Mouse (Mus musculus) lung, adult 18-20 months (tissue): ENCODE measurements around the gene Ush2a.

ENCODE experiments used
- DNase-seq, 2 experiments: peaks; one replicate each; pipeline ENCODE4 v3.0.0; 2022; ENCODE audit warnings: mixed read lengths in 2 of 2

Gene Ush2a

DNA sequence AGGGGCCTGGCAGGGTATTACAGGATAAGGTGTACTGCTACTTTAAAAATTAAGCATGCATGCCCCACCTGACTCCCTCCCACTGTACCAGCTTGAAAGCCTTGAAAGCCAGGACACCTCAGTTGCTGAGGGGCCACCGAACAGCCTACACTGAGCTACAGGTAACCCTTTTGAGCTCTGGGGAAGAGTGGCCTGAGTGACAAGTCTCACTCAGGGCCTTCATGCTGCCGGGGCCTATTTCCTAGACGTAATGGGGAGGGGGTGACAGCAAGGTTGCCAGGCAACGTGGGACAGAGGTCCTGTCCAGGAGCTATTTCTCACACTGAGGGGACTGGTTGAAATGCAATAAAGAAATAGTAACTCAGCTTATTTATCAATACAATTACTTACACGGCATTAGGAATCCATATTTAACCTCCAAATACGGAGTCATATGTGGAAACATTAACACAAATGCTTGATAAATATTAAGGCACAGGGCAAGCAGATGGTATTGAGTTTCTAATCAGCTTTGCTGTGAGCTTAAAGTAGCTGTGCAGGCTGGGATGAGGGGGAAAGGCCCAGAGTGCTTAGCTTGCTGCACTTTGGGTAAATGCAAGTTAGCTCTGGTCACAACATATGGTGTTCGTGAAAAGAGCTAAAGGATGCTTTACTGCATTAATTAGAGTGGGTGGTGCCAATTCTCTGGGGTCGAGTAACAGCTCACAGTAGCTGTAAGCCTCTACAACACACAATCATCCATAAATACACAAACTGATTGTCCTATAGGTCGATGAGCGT, at the start of gene Ush2a:
Gene Ush2a (plus strand): TSS at position 121 of the 780 bp plus-strand sequence.
- DNase-seq, result no peak

DNA sequence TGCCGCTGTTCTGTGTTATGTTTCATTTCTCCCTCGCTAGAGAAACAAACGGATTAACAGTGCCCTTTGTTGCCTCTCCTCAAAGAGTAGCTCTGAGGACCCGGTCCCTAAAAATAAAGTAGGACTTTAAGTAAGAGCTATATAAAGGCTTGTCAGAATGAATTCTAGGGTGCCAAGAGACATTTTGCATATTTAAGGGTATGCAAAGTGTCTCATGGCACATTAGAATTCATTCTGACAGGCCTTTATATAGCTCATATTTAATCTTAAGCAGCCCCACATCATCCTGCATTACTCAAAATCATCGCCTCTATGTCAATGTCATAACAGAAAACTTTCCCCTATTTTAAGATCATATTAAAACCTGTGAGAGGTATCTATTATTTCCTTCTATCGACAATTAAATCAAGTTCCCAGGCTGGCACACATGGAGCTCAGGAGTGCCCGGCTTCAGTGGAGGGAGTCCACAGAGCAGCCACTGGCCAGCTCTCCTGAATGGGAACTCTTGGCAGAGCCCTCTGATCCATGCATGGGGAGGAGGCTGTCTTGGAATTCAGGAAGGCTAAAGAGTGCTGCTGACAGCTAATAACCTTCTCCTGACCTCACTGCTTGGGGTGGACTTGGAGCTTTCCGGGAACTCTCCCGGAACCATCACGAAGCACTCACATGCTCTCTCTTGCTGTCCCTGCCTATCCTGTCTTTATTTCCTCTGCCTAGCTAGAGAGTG, 46.8 kb upstream of the Ush2a start:
- no peak for DNase-seq

DNA sequence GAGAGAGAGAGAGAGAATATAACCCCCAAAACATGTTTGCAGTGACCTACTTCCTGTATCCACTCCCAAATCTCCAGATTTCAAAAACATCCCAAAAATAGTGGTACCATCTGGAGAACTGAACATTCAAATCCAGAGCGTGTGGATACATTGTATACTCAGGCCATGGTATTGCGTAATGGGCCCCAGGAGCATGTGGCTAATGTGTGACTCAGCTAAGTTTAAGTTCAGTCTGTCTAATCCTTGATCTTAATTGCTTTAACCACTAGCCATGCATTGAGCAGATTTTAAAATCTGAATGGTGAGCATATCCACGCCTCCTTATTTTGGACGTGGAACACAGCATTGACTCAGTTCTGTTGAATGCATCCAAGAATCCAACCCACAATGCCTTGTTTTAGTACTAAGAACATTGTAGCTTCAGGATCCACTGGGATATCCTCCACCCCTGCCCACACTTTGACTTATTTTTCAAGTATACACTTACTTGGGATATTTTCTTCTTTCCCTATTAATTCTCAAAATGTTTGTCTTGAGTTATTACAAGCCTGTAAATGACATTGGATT, 40.5 kb upstream of the Ush2a start:
- DNase-seq, result no peak

DNA sequence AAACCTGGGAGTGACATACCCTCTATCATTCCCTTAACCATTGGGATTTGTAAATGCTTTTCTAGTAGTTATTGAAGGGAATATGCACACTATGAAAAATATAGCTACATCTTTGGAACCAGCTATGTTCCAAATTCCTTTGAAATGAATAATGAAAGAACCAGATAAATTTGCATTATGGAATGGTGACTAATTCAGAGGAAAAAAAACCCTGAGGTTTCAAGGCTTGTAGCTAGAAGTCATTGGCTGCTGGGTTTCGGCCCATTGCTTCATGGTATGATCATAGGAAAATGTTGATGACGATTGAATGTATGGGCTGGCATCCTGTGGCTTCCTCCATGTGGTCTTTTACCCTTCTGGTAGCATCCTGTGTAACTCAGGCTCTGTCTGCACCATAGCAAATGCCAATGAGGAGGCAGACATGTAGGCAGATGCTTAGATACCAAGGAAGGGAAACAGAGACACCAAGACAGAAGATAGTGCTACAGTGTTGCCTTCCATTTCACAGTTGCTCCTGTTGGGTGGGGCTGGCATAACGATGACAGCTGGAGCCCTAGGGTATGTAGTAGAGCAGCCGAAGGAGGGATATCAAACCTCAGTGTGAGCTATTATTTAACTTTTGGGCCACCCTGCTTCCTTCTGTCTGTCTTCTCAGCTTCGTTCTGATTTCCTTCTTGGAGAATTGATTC, 28.6 kb upstream of the Ush2a start:
- DNase-seq, result no peak

DNA sequence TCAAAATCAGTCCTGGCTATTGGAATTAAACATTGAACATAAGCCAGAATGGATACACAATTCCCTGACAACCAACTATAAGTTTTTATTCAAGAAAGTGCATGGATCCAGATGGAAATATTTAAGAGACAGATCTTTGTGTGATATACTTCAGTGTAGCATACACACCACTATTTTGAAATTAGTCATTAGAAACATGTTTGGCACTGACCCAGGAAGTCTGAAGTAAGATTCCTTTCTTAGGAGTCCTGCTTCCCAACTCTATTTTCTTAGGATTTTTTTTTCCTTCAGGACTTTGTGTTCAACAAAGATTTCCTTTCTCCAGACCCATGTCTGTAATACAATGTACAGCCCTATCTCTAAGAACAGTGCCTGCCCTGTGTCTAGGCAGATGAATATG, 23.2 kb upstream of the Ush2a start:
- no peak for DNase-seq

DNA sequence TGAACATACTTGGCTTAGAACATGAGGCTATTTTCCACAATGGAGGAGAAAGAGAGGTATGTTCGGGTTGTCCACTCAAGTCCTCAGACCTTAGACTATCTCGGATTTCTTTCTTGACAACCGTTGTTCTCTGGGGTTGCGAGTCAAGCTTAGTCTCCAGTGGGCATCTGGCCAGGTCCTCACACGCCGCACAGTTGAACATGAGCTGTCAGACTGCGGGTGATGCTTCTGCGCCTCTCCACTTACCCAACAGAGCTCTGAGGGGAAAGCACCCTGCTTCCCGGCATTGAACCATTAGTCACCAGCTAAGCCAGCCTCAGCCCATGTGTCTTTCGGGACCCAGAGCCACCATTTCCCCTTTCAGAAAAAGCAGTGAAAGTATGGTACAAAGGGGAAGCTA, 20.1 kb upstream of the Ush2a start:
- DNase-seq, result no peak

DNA sequence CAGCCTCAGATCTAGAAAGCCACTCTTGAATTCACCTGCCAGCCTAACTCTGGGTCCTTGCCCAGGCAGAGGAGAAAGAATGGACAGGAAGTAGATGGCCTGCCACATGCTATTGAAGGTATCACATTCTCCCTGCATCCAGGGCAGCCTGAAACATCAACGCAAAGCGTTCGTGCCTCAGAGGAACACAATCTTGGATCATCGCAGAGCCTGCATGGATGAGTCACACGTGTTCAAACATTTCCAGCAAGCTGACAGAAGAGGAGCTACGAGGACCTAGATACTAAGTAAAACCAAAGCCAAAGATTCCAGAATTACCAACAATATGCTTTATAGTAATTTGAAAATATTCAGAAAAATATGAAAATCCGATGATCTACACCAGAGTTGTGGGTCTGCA, 4.3 kb upstream of the Ush2a start:
- no peak for DNase-seq

DNA sequence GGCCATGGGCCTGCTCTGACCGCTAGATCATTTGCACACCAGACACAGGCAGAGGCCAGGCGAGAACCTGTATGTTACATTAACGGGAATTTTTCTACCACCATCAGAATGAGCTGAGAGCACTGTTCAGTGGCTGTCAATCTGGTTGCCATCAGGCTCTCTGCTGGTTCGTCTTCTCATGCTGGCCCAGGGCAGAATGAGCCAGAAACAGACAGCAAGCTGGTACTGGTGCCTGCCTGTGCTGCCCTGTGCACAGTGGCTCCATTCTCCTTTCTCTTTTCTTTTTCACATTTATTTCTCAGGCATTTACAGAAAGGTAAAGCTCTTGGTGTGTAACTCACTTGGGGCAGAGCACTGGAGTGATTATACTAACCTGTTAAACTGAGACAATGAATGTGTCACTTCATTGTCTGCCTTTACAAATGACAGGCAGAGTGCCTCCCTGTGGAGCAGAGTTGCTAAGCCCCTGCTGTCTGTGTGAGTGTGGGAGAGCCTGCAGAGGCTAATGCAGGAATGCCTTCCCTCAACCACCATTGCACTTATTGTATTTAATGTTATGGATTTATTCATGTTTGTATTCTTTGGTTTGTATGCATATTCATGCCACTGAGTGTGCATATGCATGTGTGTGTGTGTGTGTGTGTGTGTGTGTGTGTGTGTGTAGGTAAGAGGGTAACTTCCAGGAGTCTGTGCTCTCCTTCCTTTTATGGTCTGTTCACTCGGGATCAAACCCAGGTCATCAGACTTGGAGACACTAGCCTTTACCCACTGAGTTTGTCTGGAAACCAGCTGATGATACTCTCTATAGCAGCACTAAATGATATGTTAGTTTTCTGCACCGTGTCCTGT, 1.3 kb upstream of the Ush2a start:
- no peak for DNase-seq

DNA sequence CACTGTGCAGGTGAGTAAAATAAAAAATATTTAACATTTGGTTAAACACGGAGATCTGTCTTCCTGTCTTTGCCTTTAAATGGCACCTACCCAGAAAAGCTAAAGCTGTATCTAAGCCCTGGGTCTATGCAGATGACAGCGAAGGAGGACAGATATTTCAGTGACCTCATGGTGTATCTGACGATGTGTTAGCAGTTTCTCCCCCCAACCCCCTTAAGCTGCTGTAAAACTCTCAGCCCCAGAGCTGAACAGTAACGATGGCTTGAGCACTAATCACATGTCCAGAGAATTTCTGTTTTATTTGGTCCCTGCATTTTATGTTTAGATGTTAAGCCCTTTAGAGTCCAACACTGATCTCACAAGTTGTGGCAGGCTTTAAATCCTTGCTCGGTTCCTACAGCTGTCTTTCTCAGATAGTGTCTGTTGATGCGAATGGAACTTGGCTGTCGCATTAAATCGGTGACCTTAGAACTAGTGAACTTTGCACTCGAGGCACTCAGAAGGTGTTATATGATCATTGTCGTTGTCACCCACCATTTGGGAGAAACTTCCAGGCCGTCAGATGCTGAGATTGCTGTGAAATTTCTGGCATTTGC, 5.4 kb downstream of the Ush2a start:
- DNase-seq, result no peak

DNA sequence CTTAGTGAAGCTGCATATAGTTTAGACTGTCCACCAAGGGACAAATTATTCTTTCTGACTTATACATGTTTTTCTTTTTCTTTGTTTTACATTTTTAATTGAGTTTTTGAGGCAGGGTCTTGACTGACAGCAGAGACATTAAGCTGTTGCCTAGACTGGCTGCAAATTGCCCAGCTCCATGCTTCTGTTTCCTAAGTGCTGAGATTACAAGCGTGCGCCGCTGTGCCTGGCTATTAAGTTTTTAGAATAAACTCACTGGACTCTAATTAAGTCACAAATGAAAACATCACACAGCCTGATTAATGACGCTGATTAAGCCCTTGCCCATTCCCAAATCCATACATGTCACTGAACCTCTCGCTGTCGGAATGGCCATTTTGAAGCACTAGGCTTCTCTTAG, 7.2 kb downstream of the Ush2a start:
- DNase-seq, result no peak

DNA sequence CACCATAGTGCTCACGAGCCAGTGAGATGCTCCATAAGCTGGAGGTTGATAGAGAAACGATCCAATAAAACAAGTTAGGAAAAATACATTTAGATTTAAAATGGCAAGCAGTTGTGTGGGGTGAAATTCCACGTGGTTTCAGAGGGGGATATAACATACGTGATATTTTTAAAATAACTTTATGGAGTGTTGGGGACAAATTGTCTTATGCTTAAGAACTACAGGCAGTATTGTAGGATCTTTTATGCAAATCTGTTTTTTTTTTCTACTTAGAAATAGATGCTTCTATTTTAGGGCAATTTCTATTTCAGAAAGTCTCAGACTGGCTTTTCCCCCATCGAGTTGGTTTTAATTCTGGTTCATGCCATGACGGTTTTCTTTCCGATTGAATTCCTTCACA, 51.5 kb downstream of the Ush2a start:
- DNase-seq, result no peak

DNA sequence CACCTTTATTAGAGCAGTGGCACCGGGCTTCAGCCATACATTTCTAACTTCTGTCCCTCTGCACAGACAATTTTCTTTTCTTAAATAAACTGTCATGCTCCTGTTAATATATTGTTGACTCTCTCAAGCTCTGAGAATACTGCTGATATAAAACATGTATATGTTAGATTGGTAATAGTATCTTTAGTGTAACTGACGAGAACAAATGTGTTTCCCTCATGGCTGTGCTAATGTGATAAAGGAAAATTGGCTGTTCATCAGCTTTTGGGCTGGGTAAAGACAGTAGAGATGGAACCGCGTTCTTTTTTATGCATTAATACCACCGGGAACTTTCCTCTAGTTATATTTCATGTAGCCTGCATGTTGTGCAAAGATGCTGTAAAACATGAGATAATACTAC, 54.8 kb downstream of the Ush2a start:
- DNase-seq, result no peak

DNA sequence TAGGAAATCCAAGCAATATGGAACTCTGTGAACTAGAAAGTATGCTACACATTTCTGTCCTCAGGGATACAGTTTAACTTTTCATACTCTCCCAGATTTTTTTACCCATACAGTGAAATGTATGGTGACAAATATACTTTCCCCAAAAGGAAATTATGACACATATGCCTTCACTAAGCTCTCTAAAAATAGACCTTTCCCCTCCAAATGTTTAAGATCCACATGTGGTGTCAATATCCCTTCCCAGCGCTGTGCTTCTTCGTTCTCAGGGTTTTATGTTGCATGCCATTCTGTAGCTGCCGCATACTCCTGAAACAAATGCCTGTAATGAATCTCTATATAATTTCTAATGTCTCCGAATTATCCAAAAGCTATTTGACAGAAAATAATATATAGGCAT, 58.4 kb downstream of the Ush2a start:
- DNase-seq, result no peak

DNA sequence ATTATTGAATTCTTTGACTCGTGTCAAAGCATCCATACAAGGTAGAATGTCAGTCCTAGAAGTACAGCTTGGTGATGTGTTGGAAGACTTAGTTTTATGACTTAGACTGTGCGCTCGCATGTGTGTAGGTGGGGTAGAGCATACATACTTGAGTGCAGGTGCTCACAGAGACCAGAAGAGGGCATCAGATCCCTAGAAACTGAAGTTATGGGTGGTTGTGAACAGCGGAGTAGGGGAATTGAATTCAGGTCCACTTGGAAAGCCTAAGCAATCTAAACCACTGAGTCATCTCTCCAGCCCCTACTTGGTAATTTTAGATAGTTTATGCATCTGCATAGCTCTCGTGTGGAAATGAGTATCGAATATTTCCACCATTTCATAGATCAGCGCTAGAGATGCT, 59.7 kb downstream of the Ush2a start:
- no peak for DNase-seq

DNA sequence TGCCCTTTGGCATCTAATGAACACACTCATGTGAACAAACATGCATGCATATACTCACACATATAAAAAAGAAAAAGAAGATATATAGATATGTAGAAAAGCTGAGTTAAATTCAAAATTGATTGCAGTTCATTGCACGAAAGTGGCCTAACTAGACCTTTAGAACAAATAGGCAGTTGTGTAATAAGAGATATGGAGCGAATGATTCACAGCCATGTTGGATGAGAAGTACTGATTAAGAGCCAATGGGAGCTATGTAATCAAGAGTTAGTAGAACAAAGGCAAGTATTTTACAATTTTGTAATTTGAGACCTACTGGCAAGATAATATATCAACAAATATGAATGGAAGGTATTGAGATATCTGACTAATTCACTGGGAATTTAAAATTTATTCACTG, 68.6 kb downstream of the Ush2a start:
- DNase-seq, result no peak

DNA sequence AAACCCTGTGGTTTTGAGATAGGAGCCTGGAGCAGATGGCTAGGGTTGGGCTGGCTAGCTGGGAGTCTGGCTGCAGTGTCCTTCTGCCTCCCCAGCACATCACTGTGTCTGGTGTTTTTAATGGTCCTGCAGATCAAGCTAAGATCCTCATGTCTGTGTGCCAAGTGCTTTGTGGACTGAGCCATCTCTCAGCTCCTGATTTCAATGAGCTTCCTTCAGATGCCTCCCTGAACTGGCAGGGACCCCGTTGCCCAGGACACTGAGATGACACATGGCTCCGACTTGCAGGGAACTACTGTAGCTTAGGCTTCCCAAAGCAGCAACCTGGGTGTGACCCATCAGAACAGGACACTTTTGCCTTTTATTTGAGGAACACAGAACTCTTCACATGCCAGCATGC, 72.1 kb downstream of the Ush2a start:
- DNase-seq, result no peak

DNA sequence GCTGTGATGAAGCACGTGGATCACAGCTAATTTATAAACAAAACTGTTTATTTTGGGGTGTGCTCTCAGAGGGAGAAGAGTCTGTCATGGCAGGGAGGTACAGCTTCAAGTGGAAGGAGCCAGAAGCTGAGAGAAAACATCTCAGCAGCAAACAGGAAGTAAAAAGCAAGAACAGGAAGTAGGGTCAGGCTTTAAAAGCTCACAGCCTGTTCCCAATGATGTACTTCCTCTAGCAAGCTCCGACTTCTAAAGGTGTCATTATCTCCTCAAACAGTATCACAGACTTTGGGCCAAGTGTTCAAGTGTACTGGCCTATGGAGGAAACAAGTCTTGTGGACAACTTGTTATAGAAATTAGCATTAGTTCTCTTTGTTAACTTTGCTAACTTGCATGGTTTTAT, 85.9 kb downstream of the Ush2a start:
- no peak for DNase-seq

DNA sequence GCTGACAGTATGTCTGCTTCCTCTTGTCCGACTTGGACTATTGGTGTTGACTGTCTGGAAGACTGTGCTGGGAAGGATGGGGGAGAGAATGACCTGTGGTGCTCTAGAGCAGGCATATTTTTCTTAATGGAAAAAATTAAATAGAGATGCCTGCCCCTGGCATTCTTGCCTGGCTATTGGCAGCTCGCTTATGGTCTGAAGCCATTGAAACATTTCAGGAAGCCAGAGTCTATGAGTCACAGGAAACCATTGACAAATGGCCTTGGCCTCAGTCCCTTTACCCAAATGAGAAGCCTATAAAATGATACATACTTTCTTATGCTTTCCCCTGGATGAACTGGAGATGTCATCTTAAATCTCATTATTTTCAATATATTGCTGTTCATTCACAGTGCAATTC, 92.9 kb downstream of the Ush2a start:
- no peak for DNase-seq

DNA sequence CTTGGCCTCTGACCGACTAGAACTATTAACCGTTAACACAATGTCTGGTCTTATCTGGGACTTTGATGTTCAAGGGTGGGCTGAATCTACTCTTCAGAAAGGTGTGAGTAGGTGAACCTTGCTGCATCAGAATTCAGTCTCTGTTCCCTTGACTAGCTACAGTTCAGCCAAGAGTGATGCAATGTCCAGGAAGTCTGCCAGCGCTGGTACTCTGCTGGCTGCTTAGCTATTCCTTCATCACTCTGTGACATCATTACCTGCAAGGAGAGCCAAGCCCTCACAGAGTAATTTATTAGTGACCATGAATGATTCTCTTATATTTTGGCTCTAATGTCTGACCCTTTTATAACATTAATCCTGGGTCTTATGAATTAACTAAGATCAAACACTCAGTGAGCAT, 101.7 kb downstream of the Ush2a start:
- DNase-seq, result no peak

DNA sequence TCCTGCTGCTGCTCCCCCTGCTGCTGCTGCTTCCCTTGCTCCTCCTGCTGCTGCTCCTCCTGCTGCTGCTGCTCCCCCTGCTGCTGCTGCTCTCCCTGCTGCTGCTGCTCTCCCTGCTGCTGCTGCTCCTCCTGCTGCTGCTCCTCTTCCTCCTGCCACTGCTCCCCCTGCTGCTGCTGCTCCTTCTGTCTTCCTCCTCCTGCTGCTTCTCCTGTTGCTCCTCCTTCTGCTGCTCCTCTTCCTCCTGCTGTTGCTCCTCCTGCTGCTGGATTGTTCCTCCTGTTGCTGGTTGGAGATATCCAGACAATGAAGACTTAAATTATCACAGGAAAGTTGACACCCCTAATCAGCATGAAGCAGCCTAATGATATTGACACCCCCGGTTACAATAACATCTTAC, 123.4 kb downstream of the Ush2a start:
- DNase-seq, result no peak

DNA sequence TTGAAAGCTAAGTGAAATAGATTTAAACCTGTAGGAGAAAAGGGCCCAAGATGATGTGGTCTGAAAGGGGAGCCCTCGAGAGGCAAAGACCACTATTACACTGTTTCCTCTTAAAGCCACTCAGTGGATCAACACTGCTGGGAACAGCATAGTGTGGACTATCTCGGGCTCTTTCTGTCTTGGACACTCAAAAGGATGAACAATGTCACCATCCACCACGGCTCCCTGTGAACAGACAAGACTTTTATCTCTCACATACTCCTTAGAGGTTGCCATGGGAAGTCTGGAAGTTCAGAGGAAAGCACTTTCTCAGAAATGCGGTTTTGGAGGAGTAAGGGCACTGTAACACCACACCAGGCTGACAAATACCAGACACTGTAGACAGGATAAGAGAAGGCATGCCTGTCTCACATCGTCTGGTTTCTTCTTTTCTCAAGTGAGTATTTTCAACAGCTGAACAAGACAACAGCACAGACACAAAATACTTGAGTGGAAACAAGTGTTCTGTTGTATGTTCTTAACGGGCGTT, 124.0 kb downstream of the Ush2a start:
- DNase-seq, result no peak

DNA sequence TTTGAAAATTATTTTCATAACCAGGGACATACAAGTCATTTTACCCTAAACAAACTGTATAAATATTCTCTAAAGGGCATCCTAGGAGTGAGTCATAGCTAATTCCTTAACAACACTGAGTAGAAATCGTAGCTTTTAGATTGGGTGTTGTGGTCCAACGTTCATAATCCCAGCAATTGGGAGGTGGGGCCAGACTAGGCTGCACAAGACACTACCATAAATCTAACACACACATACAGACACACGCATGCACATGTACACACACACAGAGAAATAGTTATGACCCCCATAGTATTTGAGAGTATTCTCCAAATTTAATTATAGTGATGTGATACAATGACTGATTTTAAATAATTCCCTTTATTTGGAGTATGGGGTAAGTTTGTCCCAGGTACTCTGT, 125.5 kb downstream of the Ush2a start:
- no peak for DNase-seq
